Mouse (Mus musculus): ENCODE measurements around the gene Tap2.

DNA sequence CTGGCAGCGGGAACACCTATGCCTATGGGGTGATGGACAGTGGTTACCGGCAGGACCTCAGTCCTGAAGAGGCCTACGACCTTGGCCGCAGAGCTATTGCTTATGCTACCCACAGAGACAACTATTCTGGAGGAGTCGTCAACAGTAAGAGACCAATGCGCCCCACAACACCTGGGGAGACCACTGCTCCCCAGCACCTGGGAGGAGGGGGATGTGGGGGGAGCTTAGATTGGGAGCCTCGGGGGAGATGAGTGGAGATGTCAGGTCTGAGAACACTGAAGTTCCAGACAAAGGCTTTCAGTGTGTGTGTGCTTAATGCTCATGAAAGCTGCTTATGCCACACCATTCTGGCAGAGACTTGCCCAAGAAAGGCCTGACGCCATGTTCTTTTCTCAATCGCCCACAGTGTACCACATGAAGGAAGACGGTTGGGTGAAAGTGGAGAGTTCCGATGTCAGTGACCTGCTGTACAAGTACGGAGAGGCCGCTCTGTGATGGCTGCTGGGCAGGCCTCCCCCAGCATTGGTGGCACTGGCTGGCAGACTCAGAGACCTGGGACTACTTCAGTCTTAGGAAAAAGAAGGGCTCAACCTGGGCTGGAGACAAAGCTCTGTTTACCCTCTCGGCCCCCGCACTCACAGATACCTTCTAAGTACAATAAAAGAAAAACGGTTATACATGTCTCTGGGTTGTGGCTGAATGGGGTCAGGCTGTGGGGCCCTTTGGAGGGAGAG, 2.4 kb upstream of the Tap2 start:
- TF ChIP-seq GATA1 (IDR thresholded peaks at IDR 0.05; ENCODE audit: low read length) (no peak), TAL1 (IDR thresholded peaks at IDR 0.05; ENCODE audit: low read length) (no peak)

All from erythroblast, embryonic 14.5 days (primary cell).